In the genomic region with DNA sequence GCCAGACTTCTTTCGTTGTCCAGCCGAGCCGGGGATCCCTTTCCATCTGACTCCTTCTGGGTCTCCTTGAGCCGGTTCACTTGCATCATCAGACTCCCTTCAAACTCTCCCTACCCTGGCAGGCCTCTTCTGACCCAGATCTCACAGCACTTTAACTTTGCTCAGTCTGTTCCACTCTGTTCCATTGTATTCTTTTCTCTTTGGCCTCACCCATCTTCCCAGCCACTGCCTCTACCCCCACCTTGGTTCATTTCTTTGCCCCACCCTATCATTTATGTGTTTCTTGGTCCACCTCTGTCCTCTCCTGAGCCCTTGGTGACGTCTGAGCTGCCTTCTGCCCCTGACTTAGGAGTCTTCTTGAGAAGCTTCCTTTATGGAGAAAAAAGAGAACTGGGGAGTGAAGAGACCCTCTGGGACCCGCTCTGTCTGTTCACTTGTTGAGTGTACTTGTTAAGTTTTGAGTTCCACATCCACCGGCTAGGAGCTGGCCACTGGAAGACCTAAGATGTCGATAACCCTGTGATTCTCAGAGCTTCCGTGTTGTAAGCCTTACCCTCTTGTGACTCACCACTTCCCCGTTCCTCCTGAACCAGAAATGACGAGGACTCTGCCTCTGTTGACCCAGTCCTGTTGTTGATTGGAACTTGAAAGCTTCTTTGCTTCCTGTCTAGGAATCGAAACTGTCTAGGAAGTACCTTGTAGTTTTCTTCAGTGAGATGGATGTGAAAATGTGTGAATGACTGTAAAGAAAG, we compare ENCODE assay signal across 8 mouse cellular contexts. TPM values are rescaled to one million over a fixed set of nuclear protein-coding genes. Genes with fewer than 3 reads are reported as not detected.
DNase-seq lines count a peak whose midpoint lies in the region; ATAC-seq and TF ChIP-seq lines count a peak whose summit lies in the region.

No protein-coding gene starts in this region.

- H3K27ac ChIP-seq in forebrain, embryonic 14.5 days (ENCODE audit: low read depth, low read length) = 0 out of 2 replicates have a peak overlapping the region, but pooled peaks have one; percentile 50
- peak overlapping the region; percentile 96 for H3K27ac ChIP-seq in liver, postnatal 0 days (ENCODE audit: low read depth)
- peak overlapping the region; percentile 80 for H3K27ac ChIP-seq in neural tube, embryonic 13.5 days (replicated peaks)

- no peaks in the 10 kb centered on the region for H3K27me3 ChIP-seq in forebrain, embryonic 14.5 days (replicated peaks; ENCODE audit: control insufficient read depth, insufficient read depth, low read length)
- no peaks in the 10 kb centered on the region for H3K27me3 ChIP-seq in liver, postnatal 0 days (ENCODE audit: insufficient read depth, low read length)
- H3K27me3 ChIP-seq in neural tube, embryonic 13.5 days = no peaks in the 10 kb centered on the region

- H3K4me1 ChIP-seq in forebrain, embryonic 14.5 days (ENCODE audit: control insufficient read depth, insufficient read depth, low read length) = peaks cover 19% of the 10 kb centered on the region
- H3K4me1 ChIP-seq in liver, postnatal 0 days (ENCODE audit: insufficient read depth) = peaks cover 23% of the 10 kb centered on the region
- H3K4me1 ChIP-seq in neural tube, embryonic 13.5 days (replicated peaks) = peaks cover 34% of the 10 kb centered on the region

- no peak for ATAC-seq in forebrain, embryonic 14.5 days
- ATAC-seq in liver, postnatal 0 days = peak; percentile 32
- ATAC-seq in neural tube, embryonic 13.5 days (ENCODE audit: low read depth) = peak; percentile 13; the same call in 1 of the 2 replicates

- H3K9me3 ChIP-seq in forebrain, embryonic 14.5 days (replicated peaks; ENCODE audit: control insufficient read depth, low read length) = no peaks in the 10 kb centered on the region
- no peaks in the 10 kb centered on the region for H3K9me3 ChIP-seq in liver, postnatal 0 days (ENCODE audit: low read length)
- H3K9me3 ChIP-seq in neural tube, embryonic 13.5 days = no peaks in the 10 kb centered on the region

- H3K4me2 ChIP-seq in forebrain, embryonic 14.5 days (ENCODE audit: low read length) = peak overlapping the region; percentile 76
- peak overlapping the region; percentile 78 for H3K4me2 ChIP-seq in liver, postnatal 0 days (ENCODE audit: low read depth, low read length)
- peak overlapping the region; percentile 91 for H3K4me2 ChIP-seq in neural tube, embryonic 13.5 days

- WGBS in forebrain, embryonic 14.5 days = 19% methylated on average over 12 of the region's 12 CpGs
- WGBS in liver, postnatal 0 days (ENCODE audit: insufficient replicate concordance) = 1% methylated on average over 12 of the region's 12 CpGs
- WGBS in neural tube, embryonic 13.5 days = 14% methylated on average over 12 of the region's 12 CpGs

- peak overlapping the region; percentile 92 for H3K9ac ChIP-seq in forebrain, embryonic 14.5 days (ENCODE audit: low read length)
- H3K9ac ChIP-seq in liver, postnatal 0 days (replicated peaks) = peak overlapping the region; percentile 98
- H3K9ac ChIP-seq in neural tube, embryonic 13.5 days = peak overlapping the region; percentile 97

- H3K36me3 ChIP-seq in forebrain, embryonic 14.5 days (ENCODE audit: control insufficient read depth, insufficient read depth, low read length) = peaks cover 13% of the 10 kb centered on the region; the same call in 1 of the 2 replicates
- H3K36me3 ChIP-seq in liver, postnatal 0 days (replicated peaks; ENCODE audit: insufficient read depth, low read length) = peaks cover 14% of the 10 kb centered on the region
- H3K36me3 ChIP-seq in neural tube, embryonic 13.5 days = peaks cover 14% of the 10 kb centered on the region

- peak overlapping the region; percentile 82 for H3K4me3 ChIP-seq in forebrain, embryonic 14.5 days (ENCODE audit: low read depth, low read length)
- peak overlapping the region; percentile 98 for H3K4me3 ChIP-seq in liver, postnatal 0 days (ENCODE audit: low read depth, low read length)
- peak overlapping the region; percentile 92 for H3K4me3 ChIP-seq in neural tube, embryonic 13.5 days

- DNase-seq in CD4-positive, CD25-positive, alpha-beta regulatory T cell, adult 2 months (ENCODE audit: low read depth, low spot score) = peak; percentile 88
- DNase-seq in NIH3T3 (ENCODE audit: low read depth) = peak; percentile 70
- DNase-seq in forebrain, embryonic 14.5 days (ENCODE audit: low spot score) = no peak
- DNase-seq in induced T-regulatory cell, adult 2 months (ENCODE audit: low read depth) = peak; percentile 94
- DNase-seq in liver, postnatal 0 days = peak; percentile 66
- no peak for DNase-seq in right cerebral cortex, postnatal 10 days (ENCODE audit: low spot score in 2 of 2)
- DNase-seq in gastrocnemius, postnatal 10 days = no peak

- TF ChIP-seq CTCF in liver, postnatal 0 days (IDR thresholded peaks at IDR 0.05; ENCODE audit: low read depth) = no peak

- peak; percentile 54 for TF ChIP-seq EP300 in liver, postnatal 0 days (IDR thresholded peaks at IDR 0.05; ENCODE audit: low read depth)

RNA-seq across cellular contexts. Expression of a gene that starts 6.2 kb away (rescaled TPM):
- polyA plus RNA-seq in forebrain, embryonic 14.5 days (2014; fragmentation: Nextera tagmentation; extraction: Ambion mirVana) = 21.6 and 22.4 TPM in 2 replicates
- 11.9 and 13.1 TPM in 2 replicates for polyA plus RNA-seq in liver, postnatal 0 days (2015; fragmentation: Nextera tagmentation; extraction: Ambion mirVana)
- polyA plus RNA-seq in neural tube, embryonic 13.5 days (2015; fragmentation: Nextera tagmentation; extraction: Ambion mirVana) = 29.1 and 29.6 TPM in 2 replicates
- 100 to 1,000 TPM; 104 to 110 TPM for total RNA-seq in gastrocnemius, postnatal 10 days (2021)

RNA-seq across cellular contexts. Expression of a gene that starts 44.4 kb away (rescaled TPM):
- 0.65 TPM in 1 of 2 replicates, not detected in the other for polyA plus RNA-seq in forebrain, embryonic 14.5 days (2014; fragmentation: Nextera tagmentation; extraction: Ambion mirVana)
- polyA plus RNA-seq in liver, postnatal 0 days (2015; fragmentation: Nextera tagmentation; extraction: Ambion mirVana) = 0.40 and 0.45 TPM in 2 replicates
- 1.0 TPM in 1 of 2 replicates, not detected in the other for polyA plus RNA-seq in neural tube, embryonic 13.5 days (2015; fragmentation: Nextera tagmentation; extraction: Ambion mirVana)
- not detected for total RNA-seq in gastrocnemius, postnatal 10 days (2021)

RNA-seq across cellular contexts. Expression of a gene that starts 44.6 kb away (rescaled TPM):
- 2.2 and 2.4 TPM in 2 replicates for polyA plus RNA-seq in forebrain, embryonic 14.5 days (2014; fragmentation: Nextera tagmentation; extraction: Ambion mirVana)
- 0.75 and 0.85 TPM in 2 replicates for polyA plus RNA-seq in liver, postnatal 0 days (2015; fragmentation: Nextera tagmentation; extraction: Ambion mirVana)
- 1.0 and 2.0 TPM in 2 replicates for polyA plus RNA-seq in neural tube, embryonic 13.5 days (2015; fragmentation: Nextera tagmentation; extraction: Ambion mirVana)
- total RNA-seq in gastrocnemius, postnatal 10 days (2021) = 1 to 10 TPM; 1.8 to 2.3 TPM

RNA-seq across cellular contexts. Expression of a gene that starts 54.2 kb away (rescaled TPM):
- 14.8 and 15.2 TPM in 2 replicates for polyA plus RNA-seq in forebrain, embryonic 14.5 days (2014; fragmentation: Nextera tagmentation; extraction: Ambion mirVana)
- 64.2 and 68.5 TPM in 2 replicates for polyA plus RNA-seq in liver, postnatal 0 days (2015; fragmentation: Nextera tagmentation; extraction: Ambion mirVana)
- 13.6 and 16.1 TPM in 2 replicates for polyA plus RNA-seq in neural tube, embryonic 13.5 days (2015; fragmentation: Nextera tagmentation; extraction: Ambion mirVana)
- total RNA-seq in gastrocnemius, postnatal 10 days (2021) = 10 to 100 TPM; 15.1 to 16.1 TPM

Comparison
In these comparisons a context has a peak if more than half of its experiments do, and no peak if none do; other contexts are left out.
1. DNase-seq: peak in CD4-positive, CD25-positive, alpha-beta regulatory T cell, adult 2 months (single experiment), NIH3T3 (single experiment), induced T-regulatory cell, adult 2 months (single experiment) and liver, postnatal 0 days (single experiment); none in forebrain, embryonic 14.5 days (single experiment), right cerebral cortex, postnatal 10 days (0 of 2) and gastrocnemius, postnatal 10 days (single experiment).
2. Peak in every context shown above with its lines, with median percentiles within 50 percentile points of each other: H3K27ac ChIP-seq, H3K4me2 ChIP-seq, H3K4me3 ChIP-seq and H3K9ac ChIP-seq.